Mouse (Mus musculus) CD8-positive naive resting alpha-beta T cell, adult 57 days (primary cell): ENCODE measurements around the gene Gtpbp2. TPM values are rescaled to one million over a fixed set of nuclear protein-coding genes. Genes with fewer than 3 reads are reported as not detected.

ENCODE experiments used
- total RNA-seq: library from RNA; stranded (reverse); gene quantifications from one replicate; pipeline ENCODE4 v1.2.4, GENCODE M21; 2023

Gtpbp2 gene
- 191 TPM for total RNA-seq

GRCm38 (mm10) chr17:46160686-46161085, at the start of gene Gtpbp2:
TSS of gene Gtpbp2 (plus strand) at chr17:46161032.

GRCm38 (mm10) chr17:46143578-46144423, 17.0 kb upstream of the Gtpbp2 start, which contains the start of gene Rsph9:
TSS of gene Rsph9 (minus strand) at chr17:46144216.

GRCm38 (mm10) chr17:46152847-46153782, 7.7 kb upstream of the Gtpbp2 start, which contains the start of gene Mad2l1bp:
TSS of gene Mad2l1bp (minus strand) at chr17:46153553.

GRCm38 (mm10) chr17:46202421-46203071, 41.7 kb downstream of the Gtpbp2 start, which contains the start of the genes Polh and Xpo5:
TSS of gene Polh (minus strand) at chr17:46202645.
TSS of gene Xpo5 (plus strand) at chr17:46202782.

Other genes with a start within 250 kb of the Gtpbp2 start
- 5.6 TPM for gene Vegfa, start 128.7 kb upstream of the Gtpbp2 start, total RNA-seq
- gene Mrps18a, start 50.0 kb upstream of the Gtpbp2 start, total RNA-seq = 67.6 TPM
- 1.4 TPM for gene Rsph9, start 16.8 kb upstream of the Gtpbp2 start, total RNA-seq
- 24.8 TPM for gene Mad2l1bp, start 7.5 kb upstream of the Gtpbp2 start, total RNA-seq
- 12.9 TPM for gene Polh, start 41.6 kb downstream of the Gtpbp2 start, total RNA-seq
- gene Xpo5, start 41.8 kb downstream of the Gtpbp2 start, total RNA-seq = 35.8 TPM
- 64.0 TPM for gene Polr1c, start 87.0 kb downstream of the Gtpbp2 start, total RNA-seq
- gene Yipf3, start 87.0 kb downstream of the Gtpbp2 start, total RNA-seq = 91.2 TPM
- gene Lrrc73, start 92.5 kb downstream of the Gtpbp2 start, total RNA-seq = 1.4 TPM
- gene Tjap1, start 122.0 kb downstream of the Gtpbp2 start, total RNA-seq = 44.1 TPM
- not detected for gene Dlk2, start 136.4 kb downstream of the Gtpbp2 start, total RNA-seq
- gene Abcc10, start 167.3 kb downstream of the Gtpbp2 start, total RNA-seq = 14.4 TPM
- gene Zfp318, start 222.7 kb downstream of the Gtpbp2 start, total RNA-seq = 56.7 TPM